Mouse (Mus musculus): ENCODE results near the gene Tfrc. TPM values are rescaled to one million over a fixed set of nuclear protein-coding genes. Genes with fewer than 3 reads are reported as not detected.

The Tfrc gene
- total and polyA plus RNA-seq, 3 experiments, result 190 to 840 (median 358) TPM

- H3K4me3 ChIP-seq (replicated peaks in 1 of 3; ENCODE audit: low read depth in 2 of 3, low read length in 2 of 3, poor library complexity in 1 of 3), result no peak overlapping the region
- H3K4me2 ChIP-seq (ENCODE audit: insufficient read depth, low read depth, poor library complexity, severe bottlenecking), result no peak overlapping the region
Measured at GRCm38 (mm10) chr16:32663231-32663858, 54.6 kb downstream of the Tfrc start.

GRCm38 (mm10) chr16:32664211-32664610, 55.5 kb downstream of the Tfrc start:
- H3K36me3 ChIP-seq (replicated peaks in 1 of 2; ENCODE audit: control insufficient read depth in 1 of 2, insufficient read depth in 1 of 2, low read length in 1 of 2), result peaks cover 0 to 36% of the 10 kb centered on the region in 2 experiments
- H3K79me2 ChIP-seq (replicated peaks; ENCODE audit: control insufficient read depth, extremely low read depth, insufficient read depth, poor library complexity, severe bottlenecking), result no peaks in the 10 kb centered on the region
- no peaks in the 10 kb centered on the region for H3K9me3 ChIP-seq (replicated peaks; ENCODE audit: low read length)
- H3K9ac ChIP-seq (ENCODE audit: insufficient read depth, low read depth), result no peak overlapping the region
- no peaks in the 10 kb centered on the region for H3K27me3 ChIP-seq (replicated peaks)
- in situ Hi-C loops (cut with MboI; ENCODE audit: low pct_ligation_motif_present, low pct_unique_long_range_greater_than_20kb, low sequenced_read_pairs) (no loop called here), dilution Hi-C loops (cut with MboI; ENCODE audit: extremely low pct_ligation_motif_present, extremely low pct_unique_long_range_greater_than_20kb, low sequenced_read_pairs) (no loop called here)
- DNase-seq (ENCODE audit: extremely low read depth), result no peak
- no peak overlapping the region for H3K27ac ChIP-seq (ENCODE audit: insufficient read depth, low read depth)
- no peak overlapping the region for H3K4me2 ChIP-seq (ENCODE audit: insufficient read depth, low read depth, poor library complexity, severe bottlenecking)
- no peak overlapping the region for H3K4me3 ChIP-seq (replicated peaks in 1 of 3; ENCODE audit: low read depth in 2 of 3, low read length in 2 of 3, poor library complexity in 1 of 3)
- TF ChIP-seq MYC (IDR thresholded peaks at IDR 0.05; ENCODE audit: low read depth, low read length) (no peak), RAD21 (IDR thresholded peaks at IDR 0.05; ENCODE audit: low read depth, low read length) (no peak), GABPA (IDR thresholded peaks at IDR 0.05; ENCODE audit: insufficient replicate concordance, low read depth, low read length) (no peak), EP300 (IDR thresholded peaks at IDR 0.05; ENCODE audit: low read length) (no peak), ETS1 (conservative IDR thresholded peaks at IDR 0.05; ENCODE audit: low read depth, low read length) (no peak), NELFE (IDR thresholded peaks at IDR 0.05; ENCODE audit: low read depth, low read length) (no peak)
- H3K4me1 ChIP-seq (ENCODE audit: control insufficient read depth in 1 of 2, insufficient read depth in 2 of 2), result peaks cover 38 to 82% of the 10 kb centered on the region in 2 experiments

More at GRCm38 (mm10) chr16:32663231-32663858, 54.6 kb downstream of the Tfrc start:
- in situ Hi-C loops (cut with MboI; ENCODE audit: low pct_ligation_motif_present, low pct_unique_long_range_greater_than_20kb, low sequenced_read_pairs) (no loop called here), dilution Hi-C loops (cut with MboI; ENCODE audit: extremely low pct_ligation_motif_present, extremely low pct_unique_long_range_greater_than_20kb, low sequenced_read_pairs) (no loop called here)
- Histone ChIP-seq H3K79me2 (replicated peaks; ENCODE audit: control insufficient read depth, extremely low read depth, insufficient read depth, poor library complexity, severe bottlenecking) (no peaks in the 10 kb centered on the region), H3K9ac (ENCODE audit: insufficient read depth, low read depth) (no peak overlapping the region), H3K9me3 (replicated peaks; ENCODE audit: low read length) (no peaks in the 10 kb centered on the region), H3K27me3 (replicated peaks) (no peaks in the 10 kb centered on the region), H3K4me1 (ENCODE audit: control insufficient read depth in 1 of 2, insufficient read depth in 2 of 2) (peaks cover 37 to 74% of the 10 kb centered on the region in 2 experiments), H3K27ac (ENCODE audit: insufficient read depth, low read depth) (no peak overlapping the region), H3K36me3 (replicated peaks in 1 of 2; ENCODE audit: control insufficient read depth in 1 of 2, insufficient read depth in 1 of 2, low read length in 1 of 2) (peaks cover 0 to 33% of the 10 kb centered on the region in 2 experiments)
- no peak for DNase-seq (ENCODE audit: extremely low read depth)
- TF ChIP-seq PAX5 (IDR thresholded peaks at IDR 0.05; ENCODE audit: low read length) (no peak), ZC3H11A (IDR thresholded peaks at IDR 0.05; ENCODE audit: low read depth, low read length) (no peak), MYC (IDR thresholded peaks at IDR 0.05; ENCODE audit: low read depth, low read length) (no peak), GABPA (IDR thresholded peaks at IDR 0.05; ENCODE audit: insufficient replicate concordance, low read depth, low read length) (no peak), RCOR1 (conservative IDR thresholded peaks at IDR 0.05; ENCODE audit: low read depth, low read length) (no peak), MAX (IDR thresholded peaks at IDR 0.05; ENCODE audit: low read length) (no peak), CTCF (conservative IDR thresholded peaks at IDR 0.05 in 1 of 2, IDR thresholded peaks at IDR 0.05 in 1 of 2; ENCODE audit: low read depth in 2 of 2, low read length in 2 of 2) (no peak), E2F4 (IDR thresholded peaks at IDR 0.05; ENCODE audit: insufficient replicate concordance, low read depth, low read length) (no peak), CHD1 (IDR thresholded peaks at IDR 0.05; ENCODE audit: low read depth, low read length) (no peak), NELFE (IDR thresholded peaks at IDR 0.05; ENCODE audit: low read depth, low read length) (no peak), ETS1 (conservative IDR thresholded peaks at IDR 0.05; ENCODE audit: low read depth, low read length) (no peak), TBP (conservative IDR thresholded peaks at IDR 0.05; ENCODE audit: low read depth, low read length) (no peak), MXI1 (IDR thresholded peaks at IDR 0.05; ENCODE audit: low read depth, low read length) (no peak), JUND (conservative IDR thresholded peaks at IDR 0.05; ENCODE audit: low read depth, low read length) (no peak), MAZ (IDR thresholded peaks at IDR 0.05; ENCODE audit: low read depth, low read length) (no peak)
